Mouse (Mus musculus): Measurements from ENCODE around the gene Sptssb. TPM values are rescaled to one million over a fixed set of nuclear protein-coding genes. Genes with fewer than 3 reads are reported as not detected.

Sptssb gene
- total and polyA plus RNA-seq, 3 experiments = not detected

DNA sequence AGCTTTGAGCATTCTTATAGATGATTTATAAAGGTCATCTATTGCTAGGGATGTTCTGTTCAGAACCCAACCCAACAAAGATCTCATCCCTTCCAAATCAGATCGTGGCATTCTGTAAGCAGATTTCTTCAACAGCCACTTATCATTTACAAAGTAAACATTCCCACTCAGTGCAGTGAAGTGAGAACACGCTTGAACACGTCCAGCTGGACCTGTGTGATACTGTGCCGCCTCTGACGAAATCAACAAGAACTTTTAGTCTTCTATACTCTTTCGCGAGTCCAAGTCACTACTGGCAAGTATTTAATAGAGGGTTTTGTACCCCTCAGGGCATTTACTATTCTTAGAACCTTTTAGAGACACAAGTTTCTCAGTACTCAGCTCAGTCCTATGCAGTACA, 51.3 kb downstream of the Sptssb start:
- Histone ChIP-seq H3K4me3 (ENCODE audit: control insufficient read depth in 1 of 2, insufficient read depth in 1 of 2, low read depth in 2 of 2, low read length in 2 of 2) (no peak overlapping the region), H3K79me2 (ENCODE audit: control insufficient read depth, insufficient read depth, low read length, poor library complexity) (no peaks in the 10 kb centered on the region), H3K36me3 (ENCODE audit: control insufficient read depth in 1 of 2, insufficient read depth in 2 of 2, low read length in 2 of 2) (no peaks in the 10 kb centered on the region), H3K9ac (ENCODE audit: control insufficient read depth, low read depth, low read length, poor library complexity, severe bottlenecking) (no peak overlapping the region), H3K9me3 (replicated peaks; ENCODE audit: insufficient read depth, low read length) (no peaks in the 10 kb centered on the region), H3K4me1 (ENCODE audit: control insufficient read depth in 1 of 2, insufficient read depth in 2 of 2, low read length in 2 of 2) (no peaks in the 10 kb centered on the region), H3K27me3 (ENCODE audit: control insufficient read depth in 1 of 2, insufficient read depth in 2 of 2, low read length in 2 of 2) (no peaks in the 10 kb centered on the region), H3K27ac (ENCODE audit: control insufficient read depth, low read depth, low read length) (no peak overlapping the region)
- no peak for DNase-seq (ENCODE audit: low read depth, low spot score)
- TF ChIP-seq UBTF (IDR thresholded peaks at IDR 0.05; ENCODE audit: borderline replicate concordance, insufficient read depth, low read depth, low read length) (no peak), ZKSCAN1 (IDR thresholded peaks at IDR 0.05; ENCODE audit: low read depth, low read length) (no peak), MYC (IDR thresholded peaks at IDR 0.05; ENCODE audit: low read depth, low read length) (no peak)

GRCm38 (mm10) chr3:69803137-69803536, 56.6 kb downstream of the Sptssb start:
- Histone ChIP-seq H3K4me1 (ENCODE audit: control insufficient read depth in 1 of 2, insufficient read depth in 2 of 2, low read length in 2 of 2) (no peaks in the 10 kb centered on the region), H3K27me3 (ENCODE audit: control insufficient read depth in 1 of 2, insufficient read depth in 2 of 2, low read length in 2 of 2) (peaks cover 0 to 2% of the 10 kb centered on the region in 2 experiments; a peak in 1 of 4 replicates), H3K27ac (ENCODE audit: control insufficient read depth, low read depth, low read length) (no peak overlapping the region), H3K79me2 (ENCODE audit: control insufficient read depth, insufficient read depth, low read length, poor library complexity) (no peaks in the 10 kb centered on the region), H3K9ac (ENCODE audit: control insufficient read depth, low read depth, low read length, poor library complexity, severe bottlenecking) (no peak overlapping the region), H3K4me3 (ENCODE audit: control insufficient read depth in 1 of 2, insufficient read depth in 1 of 2, low read depth in 2 of 2, low read length in 2 of 2) (no peak overlapping the region), H3K9me3 (replicated peaks; ENCODE audit: insufficient read depth, low read length) (no peaks in the 10 kb centered on the region), H3K36me3 (ENCODE audit: control insufficient read depth in 1 of 2, insufficient read depth in 2 of 2, low read length in 2 of 2) (no peaks in the 10 kb centered on the region)
- TF ChIP-seq MAFK (IDR thresholded peaks at IDR 0.05; ENCODE audit: borderline replicate concordance, low read depth, low read length) (no peak), MYC (IDR thresholded peaks at IDR 0.05; ENCODE audit: low read depth, low read length) (no peak), E2F4 (IDR thresholded peaks at IDR 0.05; ENCODE audit: borderline replicate concordance, low read depth, low read length) (no peak), ZC3H11A (IDR thresholded peaks at IDR 0.05; ENCODE audit: low read depth, low read length) (no peak), EP300 (IDR thresholded peaks at IDR 0.05; ENCODE audit: low read depth in 1 of 2, low read length in 2 of 2) (no peak), JUND (IDR thresholded peaks at IDR 0.05; ENCODE audit: low read depth, low read length) (no peak), USF1 (IDR thresholded peaks at IDR 0.05; ENCODE audit: low read depth, low read length) (no peak), BHLHE40 (IDR thresholded peaks at IDR 0.05; ENCODE audit: borderline replicate concordance, low read depth, low read length) (no peak), RCOR1 (IDR thresholded peaks at IDR 0.05; ENCODE audit: low read depth, low read length) (no peak), ZNF384 (IDR thresholded peaks at IDR 0.05; ENCODE audit: low read depth, low read length) (no peak), ELF1 (IDR thresholded peaks at IDR 0.05; ENCODE audit: low read depth, low read length) (no peak)
- no peak for DNase-seq (ENCODE audit: low read depth, low spot score)

DNA sequence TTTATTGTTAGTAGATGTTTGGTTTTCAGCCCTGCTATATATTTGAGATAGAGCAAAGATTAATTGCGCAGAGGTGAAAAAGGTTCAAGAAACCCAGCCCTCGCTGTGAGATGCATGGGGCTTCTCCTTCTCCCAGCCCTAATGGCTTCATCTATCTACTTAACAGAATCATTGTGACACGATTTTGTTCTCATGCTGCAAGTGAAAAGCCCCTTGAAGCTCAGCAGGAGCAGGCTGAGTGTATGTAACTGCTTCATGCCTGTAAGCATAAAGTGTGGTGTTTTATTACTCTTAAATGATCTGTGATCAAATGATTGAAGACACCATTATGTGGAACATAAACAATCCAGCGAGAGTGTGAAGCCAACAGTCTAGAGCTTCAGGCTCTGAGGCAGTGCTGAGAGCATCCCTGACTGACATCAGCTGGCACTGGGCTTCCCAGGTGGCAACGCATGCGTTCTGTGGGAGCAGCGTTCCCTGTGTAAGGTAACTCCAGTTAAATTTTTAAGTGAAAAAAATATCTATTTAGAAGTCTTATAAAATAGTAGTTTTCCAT, 58.8 kb downstream of the Sptssb start:
- TF ChIP-seq SMC3 (IDR thresholded peaks at IDR 0.05; ENCODE audit: low read depth, low read length) (no peak), TBP (IDR thresholded peaks at IDR 0.05; ENCODE audit: low read depth, low read length) (no peak), USF2 (IDR thresholded peaks at IDR 0.05; ENCODE audit: borderline replicate concordance in 1 of 2, insufficient read depth in 1 of 2, low read depth in 1 of 2, low read length in 2 of 2) (no peak), GATA1 (IDR thresholded peaks at IDR 0.05; ENCODE audit: low read depth, low read length) (no peak), ZMIZ1 (IDR thresholded peaks at IDR 0.05; ENCODE audit: low read depth, low read length) (no peak)
- H3K4me3 ChIP-seq (ENCODE audit: control insufficient read depth in 1 of 2, insufficient read depth in 1 of 2, low read depth in 2 of 2, low read length in 2 of 2) = no peak overlapping the region
- H3K4me1 ChIP-seq (ENCODE audit: control insufficient read depth in 1 of 2, insufficient read depth in 2 of 2, low read length in 2 of 2) = no peaks in the 10 kb centered on the region
- no peak overlapping the region for H3K9ac ChIP-seq (ENCODE audit: control insufficient read depth, low read depth, low read length, poor library complexity, severe bottlenecking)
- H3K79me2 ChIP-seq (ENCODE audit: control insufficient read depth, insufficient read depth, low read length, poor library complexity) = no peaks in the 10 kb centered on the region
- H3K9me3 ChIP-seq (replicated peaks; ENCODE audit: insufficient read depth, low read length) = no peaks in the 10 kb centered on the region
- peaks cover 0 to 2% of the 10 kb centered on the region in 2 experiments; a peak in 1 of 4 replicates for H3K27me3 ChIP-seq (ENCODE audit: control insufficient read depth in 1 of 2, insufficient read depth in 2 of 2, low read length in 2 of 2)
- H3K27ac ChIP-seq (ENCODE audit: control insufficient read depth, low read depth, low read length) = no peak overlapping the region
- no peak for DNase-seq (ENCODE audit: low read depth, low spot score)
- no peaks in the 10 kb centered on the region for H3K36me3 ChIP-seq (ENCODE audit: control insufficient read depth in 1 of 2, insufficient read depth in 2 of 2, low read length in 2 of 2)
